Mouse (Mus musculus): ENCODE data around the gene Sec1. TPM values are rescaled to one million over a fixed set of nuclear protein-coding genes. Genes with fewer than 3 reads are reported as not detected.
"Not testable (repeated sequence)": the region's sequence is repeated elsewhere in the genome, so short reads cannot be mapped to it uniquely, and the experiment has no call there.

Sec1 gene
- polyA plus RNA-seq, 1 experiment from 2014 or later = 0.36 TPM

DNA sequence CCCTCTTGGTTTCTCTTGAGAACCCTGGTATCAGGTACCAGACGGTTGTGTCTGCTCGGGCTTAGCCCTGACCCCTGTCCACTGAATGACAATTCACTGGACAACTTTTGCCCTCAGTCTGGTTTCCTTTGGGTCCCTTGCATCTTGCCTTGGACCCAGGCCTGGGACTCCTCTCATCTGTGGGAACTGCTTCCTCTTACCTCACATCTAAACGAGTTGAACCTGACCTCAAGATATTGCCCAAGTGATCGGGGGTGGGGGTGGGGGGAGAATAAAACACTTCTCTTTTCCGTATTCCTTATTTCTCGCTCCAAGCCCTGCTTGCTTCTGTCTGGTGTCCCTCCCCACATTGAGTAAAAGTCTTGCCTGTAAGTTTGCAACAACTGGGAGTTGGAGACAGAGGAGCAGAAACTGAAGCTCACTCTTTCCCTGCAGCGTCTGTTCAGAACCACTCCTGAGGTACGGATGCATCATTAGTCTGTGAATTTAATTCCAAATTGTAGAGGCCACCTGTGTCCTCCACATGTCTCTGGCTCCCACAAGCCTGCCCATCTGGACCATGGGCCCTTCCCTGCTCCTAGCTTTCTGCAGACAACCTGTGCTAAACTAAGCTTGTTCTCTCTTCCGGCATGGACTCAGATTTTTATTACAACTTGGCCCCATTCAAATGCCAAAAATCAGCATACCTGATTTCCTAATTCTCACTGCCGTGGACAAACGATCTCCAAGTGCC, 33.3 kb downstream of the Sec1 start:
- H3K4me1 ChIP-seq (ENCODE audit: control insufficient read depth, insufficient read depth, low read length) = no peaks in the 10 kb centered on the region
- no peaks in the 10 kb centered on the region for H3K27me3 ChIP-seq (ENCODE audit: control insufficient read depth, insufficient read depth, low read length)
- ATAC-seq (ENCODE audit: low FRiP score) = no peak
- H3K27ac ChIP-seq (ENCODE audit: low read depth, low read length) = no peak overlapping the region
- H3K4me3 ChIP-seq (ENCODE audit: low read depth, low read length) = no peak overlapping the region
- no peaks in the 10 kb centered on the region for H3K9me3 ChIP-seq (ENCODE audit: control insufficient read depth, low read length)
- H3K36me3 ChIP-seq (ENCODE audit: control insufficient read depth, insufficient read depth, low read length) = no peaks in the 10 kb centered on the region
- 86% methylated on average over 11 of the region's 11 CpGs for WGBS
- no peak overlapping the region for H3K4me2 ChIP-seq
- DNase-seq (ENCODE audit: low spot score, missing footprints) = no peak
- no peak overlapping the region for H3K9ac ChIP-seq (ENCODE audit: low read length)

DNA sequence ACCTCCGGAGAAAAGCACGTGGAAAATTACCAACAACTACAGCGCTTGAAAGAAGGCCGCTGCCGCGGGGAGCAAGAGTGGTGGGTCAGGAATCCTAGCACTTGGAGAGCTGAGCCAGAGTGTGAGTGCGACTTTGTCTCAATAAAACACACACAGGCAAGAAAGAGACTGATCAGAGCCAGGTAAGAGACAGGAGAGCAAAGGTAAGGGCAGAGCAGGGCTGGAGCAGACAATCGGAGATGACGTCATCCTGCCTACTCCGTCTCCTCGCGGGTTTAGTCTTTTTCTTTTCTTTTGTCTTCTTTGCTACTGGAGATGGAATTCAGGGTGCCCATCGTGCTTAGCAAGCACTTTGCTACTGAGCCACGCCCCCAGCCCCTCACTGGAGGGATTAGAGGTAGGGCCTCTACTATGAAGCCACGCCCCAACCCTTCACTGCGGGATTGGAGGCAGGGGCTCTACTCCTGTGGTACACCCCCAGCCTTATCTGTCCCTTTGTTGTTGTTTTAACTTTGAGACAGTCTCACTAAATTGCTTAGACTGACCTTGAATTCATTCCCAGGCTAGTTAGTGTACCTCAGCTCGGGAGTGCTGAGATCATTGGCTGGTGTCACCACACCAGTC, 39.7 kb downstream of the Sec1 start:
- H3K36me3 ChIP-seq (ENCODE audit: control insufficient read depth, insufficient read depth, low read length) = no peaks in the 10 kb centered on the region
- DNase-seq (ENCODE audit: low spot score, missing footprints) (no peak), ATAC-seq (ENCODE audit: low FRiP score) (no peak)
- 0 out of 2 replicates have a peak, but pooled peaks cover 2% of the 10 kb centered on the region for H3K4me1 ChIP-seq (ENCODE audit: control insufficient read depth, insufficient read depth, low read length)
- H3K27ac ChIP-seq (ENCODE audit: low read depth, low read length) = no peak overlapping the region
- H3K4me3 ChIP-seq (ENCODE audit: low read depth, low read length) = no peak overlapping the region
- H3K9me3 ChIP-seq (ENCODE audit: control insufficient read depth, low read length) = no peaks in the 10 kb centered on the region
- WGBS = 31% methylated on average over 17 of the region's 17 CpGs
- H3K27me3 ChIP-seq (ENCODE audit: control insufficient read depth, insufficient read depth, low read length) = no peaks in the 10 kb centered on the region
- H3K9ac ChIP-seq (ENCODE audit: low read length) = no peak overlapping the region; the same call in 1 of the 2 replicates
- H3K4me2 ChIP-seq = peak overlapping the region; percentile 24

DNA sequence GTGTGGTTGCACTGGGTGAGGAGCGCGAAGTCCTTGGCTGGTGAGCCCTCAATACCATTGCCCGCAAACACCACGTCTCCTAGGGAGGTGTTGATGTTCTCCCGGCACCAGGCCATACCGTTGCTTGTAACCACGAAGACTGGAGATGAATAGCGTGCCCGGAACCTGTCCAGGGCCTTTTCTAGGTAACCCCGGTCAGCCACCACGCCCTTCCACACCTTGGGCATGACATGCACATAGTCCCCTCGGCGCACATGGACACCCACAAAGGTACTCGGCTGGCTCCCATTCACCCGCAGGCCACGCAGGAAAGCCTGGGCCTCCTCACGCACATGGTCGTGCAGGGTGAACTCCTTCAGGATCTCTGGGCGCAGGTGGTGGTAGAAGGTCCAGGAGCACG, 43.7 kb downstream of the Sec1 start:
- WGBS = 94% methylated on average over 19 of the region's 20 CpGs
- not testable (repeated sequence) for DNase-seq (ENCODE audit: low spot score, missing footprints); H3K4me2 ChIP-seq; H3K27me3 ChIP-seq (ENCODE audit: control insufficient read depth, insufficient read depth, low read length); H3K9ac ChIP-seq (ENCODE audit: low read length); H3K4me1 ChIP-seq (ENCODE audit: control insufficient read depth, insufficient read depth, low read length); H3K36me3 ChIP-seq (ENCODE audit: control insufficient read depth, insufficient read depth, low read length); ATAC-seq (ENCODE audit: low FRiP score); H3K9me3 ChIP-seq (ENCODE audit: control insufficient read depth, low read length); H3K27ac ChIP-seq (ENCODE audit: low read depth, low read length); H3K4me3 ChIP-seq (ENCODE audit: low read depth, low read length)

DNA sequence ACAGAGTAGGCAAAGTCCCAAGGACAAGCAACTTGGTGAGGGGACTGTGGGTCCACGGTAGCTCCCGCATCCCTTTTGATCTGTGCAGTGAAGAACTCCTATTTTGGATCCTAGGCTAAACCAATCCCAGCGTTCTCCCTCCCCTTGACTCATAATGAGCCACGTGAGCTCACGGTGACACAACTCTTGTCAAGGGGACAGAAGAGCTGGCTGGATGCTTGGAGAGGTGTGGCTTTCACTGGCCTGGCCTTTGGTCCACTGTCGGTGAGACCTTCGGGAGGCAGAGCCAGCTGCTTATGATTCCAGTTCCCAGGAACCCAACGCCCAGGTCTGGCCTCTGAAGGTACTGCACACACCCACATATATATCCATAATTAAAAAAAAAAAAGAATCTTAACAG, 44.9 kb downstream of the Sec1 start:
- no peak overlapping the region for H3K9ac ChIP-seq (ENCODE audit: low read length)
- H3K27me3 ChIP-seq (ENCODE audit: control insufficient read depth, insufficient read depth, low read length) = no peaks in the 10 kb centered on the region
- no peak overlapping the region for H3K4me2 ChIP-seq
- ATAC-seq (ENCODE audit: low FRiP score) = no peak
- no peak overlapping the region for H3K4me3 ChIP-seq (ENCODE audit: low read depth, low read length)
- no peaks in the 10 kb centered on the region for H3K9me3 ChIP-seq (ENCODE audit: control insufficient read depth, low read length)
- H3K27ac ChIP-seq (ENCODE audit: low read depth, low read length) = no peak overlapping the region
- H3K36me3 ChIP-seq (ENCODE audit: control insufficient read depth, insufficient read depth, low read length) = no peaks in the 10 kb centered on the region
- no peak for DNase-seq (ENCODE audit: low spot score, missing footprints)
- H3K4me1 ChIP-seq (ENCODE audit: control insufficient read depth, insufficient read depth, low read length) = peaks cover 4% of the 10 kb centered on the region
- WGBS = 79% methylated on average over 8 of the region's 8 CpGs

DNA sequence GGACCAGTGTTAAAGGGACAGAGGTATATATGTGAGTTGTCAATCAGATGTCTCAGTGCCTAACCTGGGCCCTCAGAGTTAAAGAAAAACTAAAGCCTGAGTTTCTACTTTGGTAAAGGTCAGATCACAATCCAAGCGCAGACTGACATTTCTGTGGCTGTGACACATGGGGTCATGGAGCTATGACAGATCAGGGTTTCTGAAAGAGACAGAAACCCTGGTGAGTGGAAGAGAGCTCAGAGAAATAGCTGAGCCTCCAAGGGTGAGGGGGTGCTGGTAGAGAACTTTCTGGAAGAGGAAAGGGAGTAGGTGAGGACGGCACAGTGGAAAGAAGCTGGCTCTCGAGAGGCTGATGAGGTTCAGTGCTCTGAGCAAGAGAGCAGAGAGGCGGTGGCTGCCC, 47.5 kb downstream of the Sec1 start:
- Histone ChIP-seq H3K4me3 (ENCODE audit: low read depth, low read length) (no peak overlapping the region), H3K27me3 (ENCODE audit: control insufficient read depth, insufficient read depth, low read length) (no peaks in the 10 kb centered on the region), H3K4me1 (ENCODE audit: control insufficient read depth, insufficient read depth, low read length) (peaks cover 17% of the 10 kb centered on the region), H3K9me3 (ENCODE audit: control insufficient read depth, low read length) (no peaks in the 10 kb centered on the region), H3K4me2 (no peak overlapping the region), H3K36me3 (ENCODE audit: control insufficient read depth, insufficient read depth, low read length) (no peaks in the 10 kb centered on the region), H3K9ac (ENCODE audit: low read length) (no peak overlapping the region), H3K27ac (ENCODE audit: low read depth, low read length) (no peak overlapping the region)
- DNase-seq (ENCODE audit: low spot score, missing footprints) (no peak), ATAC-seq (ENCODE audit: low FRiP score) (no peak)
- WGBS = 77% methylated on average over 4 of the region's 4 CpGs

DNA sequence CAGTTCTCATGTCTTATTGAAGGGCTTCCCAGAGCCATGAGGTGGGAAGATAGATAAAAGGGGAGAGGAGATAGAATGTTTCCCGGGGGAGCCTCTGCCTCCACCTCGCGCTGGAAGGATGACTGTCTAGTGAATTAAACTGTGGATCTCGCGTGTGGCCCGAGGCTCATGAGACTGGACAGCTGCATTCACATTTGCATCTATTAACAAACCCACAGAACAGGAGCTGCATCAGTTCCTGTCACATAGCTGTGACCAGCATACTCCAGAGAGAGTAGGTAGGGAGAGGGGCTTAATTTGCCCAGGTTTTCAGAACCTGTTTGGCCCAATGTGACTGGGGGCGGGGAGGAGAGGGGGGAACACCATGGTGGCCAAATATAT, 48.6 kb downstream of the Sec1 start:
- H3K27me3 ChIP-seq (ENCODE audit: control insufficient read depth, insufficient read depth, low read length) = no peaks in the 10 kb centered on the region
- H3K27ac ChIP-seq (ENCODE audit: low read depth, low read length) = no peak overlapping the region
- 73% methylated on average over 7 of the region's 7 CpGs for WGBS
- H3K4me3 ChIP-seq (ENCODE audit: low read depth, low read length) = no peak overlapping the region
- no peak for DNase-seq (ENCODE audit: low spot score, missing footprints)
- H3K9ac ChIP-seq (ENCODE audit: low read length) = no peak overlapping the region
- H3K4me1 ChIP-seq (ENCODE audit: control insufficient read depth, insufficient read depth, low read length) = peaks cover 17% of the 10 kb centered on the region
- H3K36me3 ChIP-seq (ENCODE audit: control insufficient read depth, insufficient read depth, low read length) = no peaks in the 10 kb centered on the region
- H3K9me3 ChIP-seq (ENCODE audit: control insufficient read depth, low read length) = no peaks in the 10 kb centered on the region
- ATAC-seq (ENCODE audit: low FRiP score) = no peak
- H3K4me2 ChIP-seq = no peak overlapping the region

DNA sequence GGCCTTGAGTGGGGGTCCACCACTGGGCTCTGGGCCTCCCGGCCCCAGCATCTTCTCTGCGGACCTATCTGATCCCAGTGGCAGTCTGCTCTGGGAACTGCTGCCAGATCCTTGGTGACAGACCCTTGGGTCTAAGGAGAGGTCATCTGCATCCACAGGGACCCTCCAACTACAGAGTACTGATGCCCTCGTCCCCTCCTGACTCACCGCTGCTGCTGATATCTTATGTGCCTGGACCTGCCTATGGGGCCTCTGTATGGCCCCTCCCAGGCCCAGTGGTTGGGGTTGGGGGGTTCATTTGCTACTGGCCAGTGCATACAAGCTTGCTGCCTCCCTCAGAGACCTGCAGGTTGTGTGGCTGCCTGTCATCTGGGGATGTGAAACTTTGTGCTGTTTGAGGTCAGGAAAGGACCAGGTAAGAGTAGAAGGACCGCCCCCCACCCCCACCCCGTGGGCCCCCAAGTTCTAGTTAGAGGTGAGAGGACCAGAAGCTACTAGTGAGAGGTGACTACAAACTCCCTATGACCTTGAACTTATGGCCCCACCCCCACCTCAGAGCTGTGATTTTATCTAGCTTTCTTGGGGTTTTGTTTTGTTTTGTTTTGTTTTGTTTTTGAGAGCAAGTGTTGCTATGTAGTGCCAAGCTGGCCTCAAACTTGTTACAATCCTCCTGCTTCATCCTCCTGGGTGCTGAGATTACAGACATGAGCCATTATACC, 49.2 kb downstream of the Sec1 start:
- peak overlapping the region; percentile 87 for H3K4me2 ChIP-seq
- no peaks in the 10 kb centered on the region for H3K27me3 ChIP-seq (ENCODE audit: control insufficient read depth, insufficient read depth, low read length)
- peak overlapping the region; percentile 33; the same call in 1 of the 2 replicates for H3K4me3 ChIP-seq (ENCODE audit: low read depth, low read length)
- H3K36me3 ChIP-seq (ENCODE audit: control insufficient read depth, insufficient read depth, low read length) = no peaks in the 10 kb centered on the region
- 74% methylated on average over 6 of the region's 6 CpGs for WGBS
- no peaks in the 10 kb centered on the region for H3K9me3 ChIP-seq (ENCODE audit: control insufficient read depth, low read length)
- H3K4me1 ChIP-seq (ENCODE audit: control insufficient read depth, insufficient read depth, low read length) = peaks cover 17% of the 10 kb centered on the region
- DNase-seq (ENCODE audit: low spot score, missing footprints) (no peak), ATAC-seq (ENCODE audit: low FRiP score) (no peak)
- H3K9ac ChIP-seq (ENCODE audit: low read length) = 0 out of 2 replicates have a peak overlapping the region, but pooled peaks have one; percentile 63
- no peak overlapping the region; the same call in 1 of the 2 replicates for H3K27ac ChIP-seq (ENCODE audit: low read depth, low read length)

DNA sequence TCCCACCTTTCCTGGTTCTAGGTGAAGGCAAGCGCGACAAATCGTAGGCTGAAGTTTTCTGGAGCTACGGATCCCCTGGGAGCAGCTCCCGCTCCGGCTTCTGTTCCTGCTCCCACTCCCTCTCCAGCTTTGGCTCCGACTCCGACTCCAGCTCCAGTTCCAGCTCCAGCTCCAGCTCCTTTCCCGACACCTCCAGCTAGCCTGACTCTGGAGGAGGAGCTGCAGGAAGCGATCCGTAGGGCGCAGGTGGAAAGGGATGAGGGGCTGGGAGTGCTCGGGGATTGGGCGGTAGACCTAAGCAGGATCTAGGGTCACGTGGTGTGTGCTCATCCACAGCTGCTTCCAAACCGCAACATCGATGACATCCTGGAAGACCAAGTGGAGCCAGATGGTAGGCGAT, 50.0 kb downstream of the Sec1 start:
- DNase-seq (ENCODE audit: low spot score, missing footprints) (peak; percentile 95), ATAC-seq (ENCODE audit: low FRiP score) (peak; percentile 45)
- no peaks in the 10 kb centered on the region for H3K27me3 ChIP-seq (ENCODE audit: control insufficient read depth, insufficient read depth, low read length)
- peak overlapping the region; percentile 63 for H3K9ac ChIP-seq (ENCODE audit: low read length)
- 8% methylated on average over 18 of the region's 18 CpGs for WGBS
- H3K4me3 ChIP-seq (ENCODE audit: low read depth, low read length) = peak overlapping the region; percentile 33
- peak overlapping the region; percentile 87 for H3K4me2 ChIP-seq
- peak overlapping the region; percentile 63 for H3K27ac ChIP-seq (ENCODE audit: low read depth, low read length)
- no peaks in the 10 kb centered on the region for H3K36me3 ChIP-seq (ENCODE audit: control insufficient read depth, insufficient read depth, low read length)
- H3K4me1 ChIP-seq (ENCODE audit: control insufficient read depth, insufficient read depth, low read length) = peaks cover 17% of the 10 kb centered on the region
- H3K9me3 ChIP-seq (ENCODE audit: control insufficient read depth, low read length) = no peaks in the 10 kb centered on the region

All from midbrain, embryonic 11.5 days (tissue).